Mouse (Mus musculus): ENCODE results near the gene Selenoh. TPM values are rescaled to one million over a fixed set of nuclear protein-coding genes. Genes with fewer than 3 reads are reported as not detected.
A peak's percentile ranks its signal among the peaks of the same experiment; 100 is the strongest.
"Not testable (repeated sequence)": the region's sequence is repeated elsewhere in the genome, so short reads cannot be mapped to it uniquely, and the experiment has no call there.

Gene Selenoh
- polyA plus RNA-seq, 1 experiment from 2014 or later: 66.4 TPM

- H3K4me2 ChIP-seq (ENCODE audit: low read depth, low read length): peak within 1 kb of the TSS; percentile 91
- H3K36me3 ChIP-seq (ENCODE audit: control insufficient read depth, insufficient read depth): peaks cover 24% of the 10 kb centered on the region
- peak; percentile 95 for ATAC-seq (ENCODE audit: low read depth)
- no peaks in the 10 kb centered on the region for H3K9me3 ChIP-seq (replicated peaks; ENCODE audit: control insufficient read depth, low read length)
- peak within 1 kb of the TSS; percentile 90 for H3K27ac ChIP-seq (ENCODE audit: low read length)
- peak within 1 kb of the TSS; percentile 98 for H3K9ac ChIP-seq (ENCODE audit: low read depth, low read length)
- peak within 1 kb of the TSS; percentile 98 for H3K4me3 ChIP-seq (ENCODE audit: low read depth, low read length)
- WGBS (ENCODE audit: insufficient replicate concordance): 0% methylated on average over 44 of the region's 44 CpGs
- no peaks in the 10 kb centered on the region for H3K27me3 ChIP-seq (ENCODE audit: control insufficient read depth, insufficient read depth, low read depth, low read length)
- peaks cover 36% of the 10 kb centered on the region for H3K4me1 ChIP-seq (ENCODE audit: control insufficient read depth, low read depth, low read length)
Measured at GRCm38 (mm10) chr2:84677968-84678880, 7.7 kb upstream of the Selenoh start, which contains the start of the genes Gm28635 and Med19. Gm28635 (minus strand) TSS chr2:84678041. Med19 (plus strand) TSS chr2:84678402.

GRCm38 (mm10) chr2:84677270-84677967, 6.8 kb upstream of the Selenoh start:
- no peaks in the 10 kb centered on the region for H3K27me3 ChIP-seq (ENCODE audit: control insufficient read depth, insufficient read depth, low read depth, low read length)
- H3K27ac ChIP-seq (ENCODE audit: low read length): peak overlapping the region; percentile 48
- H3K4me3 ChIP-seq (ENCODE audit: low read depth, low read length): peak overlapping the region; percentile 76
- peaks cover 31% of the 10 kb centered on the region for H3K36me3 ChIP-seq (ENCODE audit: control insufficient read depth, insufficient read depth)
- ATAC-seq (ENCODE audit: low read depth): peak; percentile 13
- WGBS (ENCODE audit: insufficient replicate concordance): 7% methylated on average over 22 of the region's 22 CpGs
- peaks cover 36% of the 10 kb centered on the region for H3K4me1 ChIP-seq (ENCODE audit: control insufficient read depth, low read depth, low read length)
- H3K9me3 ChIP-seq (replicated peaks; ENCODE audit: control insufficient read depth, low read length): no peaks in the 10 kb centered on the region
- H3K4me2 ChIP-seq (ENCODE audit: low read depth, low read length): peak overlapping the region; percentile 75
- H3K9ac ChIP-seq (ENCODE audit: low read depth, low read length): peak overlapping the region; percentile 63

- not testable (repeated sequence) for H3K27me3 ChIP-seq (ENCODE audit: control insufficient read depth, insufficient read depth, low read depth, low read length); H3K9me3 ChIP-seq (replicated peaks; ENCODE audit: control insufficient read depth, low read length); H3K9ac ChIP-seq (ENCODE audit: low read depth, low read length); H3K4me3 ChIP-seq (ENCODE audit: low read depth, low read length); H3K27ac ChIP-seq (ENCODE audit: low read length); H3K4me2 ChIP-seq (ENCODE audit: low read depth, low read length); ATAC-seq (ENCODE audit: low read depth)
- Histone ChIP-seq H3K4me1 (ENCODE audit: control insufficient read depth, low read depth, low read length) (peaks cover 15% of the 10 kb centered on the region), H3K36me3 (ENCODE audit: control insufficient read depth, insufficient read depth) (peaks cover 28% of the 10 kb centered on the region)
- WGBS (ENCODE audit: insufficient replicate concordance): 52% methylated on average over 4 of the region's 5 CpGs
Measured at GRCm38 (mm10) chr2:84671535-84671934, 965 bp upstream of the Selenoh start.

DNA sequence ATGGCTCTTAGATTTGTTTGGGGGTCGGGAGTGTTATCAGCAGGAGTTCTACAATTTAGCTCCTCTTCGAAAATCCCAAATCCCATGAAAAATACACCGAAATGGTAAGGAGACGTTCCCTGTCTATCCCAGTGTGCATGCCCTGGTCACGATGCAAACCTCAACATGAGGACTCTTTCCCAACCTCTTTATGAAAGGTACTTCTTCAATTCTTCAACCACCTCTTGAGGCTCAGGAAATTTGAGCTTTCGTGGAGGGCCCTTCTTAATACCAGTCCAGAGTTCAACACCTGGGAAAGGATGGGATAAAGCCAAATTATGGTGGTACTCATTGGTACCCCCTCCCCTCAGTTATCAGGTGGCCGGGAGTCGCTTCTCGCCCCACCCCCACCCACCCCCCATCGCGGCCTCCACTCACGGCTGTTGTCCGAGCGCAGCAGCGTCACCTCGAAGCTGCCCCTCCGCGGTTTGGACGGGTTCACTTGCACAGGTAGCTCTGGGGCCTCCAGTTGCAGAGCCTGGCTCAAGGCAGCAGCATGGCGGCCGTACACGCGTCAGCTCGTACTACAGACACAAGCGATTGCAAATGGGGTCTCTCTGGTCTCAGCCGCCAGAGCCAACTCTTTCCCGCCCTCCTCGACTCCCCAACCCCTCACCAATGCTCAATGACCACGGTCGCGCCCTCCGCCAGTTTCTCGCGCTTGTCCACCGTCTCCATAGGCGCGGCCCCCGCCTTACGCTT, 572 bp downstream of the Selenoh start:
- Histone ChIP-seq H3K9me3 (replicated peaks; ENCODE audit: control insufficient read depth, low read length) (no peaks in the 10 kb centered on the region), H3K4me1 (ENCODE audit: control insufficient read depth, low read depth, low read length) (peaks cover 8% of the 10 kb centered on the region), H3K9ac (ENCODE audit: low read depth, low read length) (peak overlapping the region; percentile 91), H3K36me3 (ENCODE audit: control insufficient read depth, insufficient read depth) (peaks cover 19% of the 10 kb centered on the region), H3K4me2 (ENCODE audit: low read depth, low read length) (peak overlapping the region; percentile 93), H3K27me3 (ENCODE audit: control insufficient read depth, insufficient read depth, low read depth, low read length) (no peaks in the 10 kb centered on the region), H3K4me3 (ENCODE audit: low read depth, low read length) (peak overlapping the region; percentile 97), H3K27ac (ENCODE audit: low read length) (peak overlapping the region; percentile 81)
- peak; percentile 56 for ATAC-seq (ENCODE audit: low read depth)
- 2% methylated on average over 39 of the region's 39 CpGs for WGBS (ENCODE audit: insufficient replicate concordance)

DNA sequence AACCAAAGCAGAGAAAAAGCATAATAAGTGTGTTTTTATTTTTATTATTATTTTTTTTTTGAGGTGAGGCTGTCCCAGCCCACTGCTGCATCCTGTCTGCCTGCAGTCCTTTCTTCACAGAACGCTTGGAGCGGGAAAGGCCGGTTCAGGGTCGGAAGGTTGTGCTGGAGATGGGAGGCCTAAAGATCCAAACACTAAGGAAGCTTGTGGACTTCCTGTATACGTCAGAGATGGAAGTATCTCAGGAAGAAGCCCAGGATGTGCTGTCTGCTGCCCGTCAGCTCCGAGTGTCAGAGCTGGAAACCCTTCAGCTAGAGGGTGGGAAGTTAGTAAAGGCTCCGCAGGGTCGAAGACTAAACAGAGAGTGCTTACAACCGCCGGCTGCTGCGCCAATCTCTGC, 4.5 kb downstream of the Selenoh start:
- Histone ChIP-seq H3K4me2 (ENCODE audit: low read depth, low read length) (no peak overlapping the region), H3K27me3 (ENCODE audit: control insufficient read depth, insufficient read depth, low read depth, low read length) (no peaks in the 10 kb centered on the region), H3K27ac (ENCODE audit: low read length) (no peak overlapping the region), H3K4me3 (ENCODE audit: low read depth, low read length) (no peak overlapping the region), H3K9me3 (replicated peaks; ENCODE audit: control insufficient read depth, low read length) (no peaks in the 10 kb centered on the region), H3K36me3 (ENCODE audit: control insufficient read depth, insufficient read depth) (no peaks in the 10 kb centered on the region), H3K4me1 (ENCODE audit: control insufficient read depth, low read depth, low read length) (peaks cover 8% of the 10 kb centered on the region), H3K9ac (ENCODE audit: low read depth, low read length) (no peak overlapping the region)
- no peak for ATAC-seq (ENCODE audit: low read depth)
- 43% methylated on average over 12 of the region's 12 CpGs for WGBS (ENCODE audit: insufficient replicate concordance)

DNA sequence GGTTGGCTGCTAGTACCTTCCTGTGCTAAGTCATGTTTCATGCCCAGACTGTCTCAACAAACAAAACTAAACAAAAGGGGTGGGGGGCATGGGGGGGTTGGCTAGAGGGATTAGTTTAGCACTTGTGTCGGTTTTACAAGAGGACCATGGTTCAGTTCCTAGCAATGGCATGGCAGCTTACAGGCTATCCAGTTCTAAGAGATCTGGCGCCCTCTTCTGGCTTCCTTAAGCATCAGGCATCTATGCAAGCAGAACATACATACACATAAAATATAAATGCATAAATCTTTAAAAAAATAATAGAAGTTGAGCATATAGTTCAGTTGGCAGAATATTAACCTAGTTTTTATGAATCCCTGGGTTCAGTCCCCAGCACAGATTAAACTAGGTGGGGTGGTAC, 7.7 kb downstream of the Selenoh start:
- H3K36me3 ChIP-seq (ENCODE audit: control insufficient read depth, insufficient read depth): no peaks in the 10 kb centered on the region
- no peak for ATAC-seq (ENCODE audit: low read depth)

DNA sequence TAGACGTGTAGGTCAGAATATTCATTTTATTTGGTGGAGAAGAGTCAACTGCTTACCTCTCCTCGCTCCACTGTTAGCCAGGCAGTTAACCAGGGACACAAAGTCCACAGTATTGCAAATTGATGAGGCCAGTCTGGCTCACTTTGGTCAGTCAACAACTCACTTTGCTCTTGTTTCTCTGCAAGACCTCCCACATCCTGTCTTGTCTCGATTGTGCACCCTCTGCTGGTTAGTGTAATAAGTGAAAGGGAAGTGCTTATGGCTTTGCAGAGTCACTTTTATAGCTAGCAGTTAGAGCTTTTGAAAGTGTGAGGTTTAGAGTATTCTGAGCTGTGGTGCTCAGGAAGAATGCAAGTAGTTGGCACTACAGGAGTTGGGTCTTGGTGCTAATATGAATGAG, 10.3 kb downstream of the Selenoh start:
- Histone ChIP-seq H3K27ac (ENCODE audit: low read length) (no peak overlapping the region), H3K4me2 (ENCODE audit: low read depth, low read length) (no peak overlapping the region), H3K36me3 (ENCODE audit: control insufficient read depth, insufficient read depth) (no peaks in the 10 kb centered on the region), H3K9ac (ENCODE audit: low read depth, low read length) (no peak overlapping the region), H3K4me3 (ENCODE audit: low read depth, low read length) (no peak overlapping the region), H3K9me3 (replicated peaks; ENCODE audit: control insufficient read depth, low read length) (no peaks in the 10 kb centered on the region), H3K4me1 (ENCODE audit: control insufficient read depth, low read depth, low read length) (no peaks in the 10 kb centered on the region), H3K27me3 (ENCODE audit: control insufficient read depth, insufficient read depth, low read depth, low read length) (no peaks in the 10 kb centered on the region)
- 39% methylated on average over 3 of the region's 3 CpGs for WGBS (ENCODE audit: insufficient replicate concordance)
- ATAC-seq (ENCODE audit: low read depth): peak; percentile 84

More for the DNA sequence above, 7.7 kb downstream of the Selenoh start:
- Histone ChIP-seq H3K27me3 (ENCODE audit: control insufficient read depth, insufficient read depth, low read depth, low read length) (no peaks in the 10 kb centered on the region), H3K27ac (ENCODE audit: low read length) (no peak overlapping the region), H3K9ac (ENCODE audit: low read depth, low read length) (no peak overlapping the region), H3K4me1 (ENCODE audit: control insufficient read depth, low read depth, low read length) (no peaks in the 10 kb centered on the region), H3K9me3 (replicated peaks; ENCODE audit: control insufficient read depth, low read length) (no peaks in the 10 kb centered on the region), H3K4me2 (ENCODE audit: low read depth, low read length) (no peak overlapping the region), H3K4me3 (ENCODE audit: low read depth, low read length) (no peak overlapping the region)
- WGBS (ENCODE audit: insufficient replicate concordance): 25% methylated on average over 2 of the region's 2 CpGs

DNA sequence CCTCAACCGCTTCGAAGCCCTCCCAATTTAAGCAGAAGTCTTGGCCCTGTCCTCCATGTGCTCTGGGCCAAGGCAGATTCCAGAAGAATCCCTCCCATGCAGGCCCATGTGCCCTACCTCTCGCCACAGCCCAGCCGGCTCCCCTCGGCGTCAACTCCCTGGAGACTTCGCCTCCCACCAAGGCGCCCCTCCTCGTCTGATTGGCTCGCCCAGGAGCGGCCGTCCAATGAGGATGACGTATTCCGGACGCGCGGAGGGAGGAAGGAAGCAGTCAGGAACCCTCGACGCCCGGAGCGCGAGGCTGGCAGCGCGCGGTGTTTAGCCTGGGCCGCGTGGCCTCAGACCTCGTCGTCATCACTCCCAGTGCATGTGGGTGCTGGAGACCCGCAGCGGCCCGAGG, 11.8 kb downstream of the Selenoh start, which contains the start of gene Btbd18:
TSS of gene Btbd18 (plus strand) at position 274 of the 400 bp plus-strand sequence.
- Histone ChIP-seq H3K4me1 (ENCODE audit: control insufficient read depth, low read depth, low read length) (no peaks in the 10 kb centered on the region), H3K27ac (ENCODE audit: low read length) (peak within 1 kb of the TSS; percentile 25; the same call in 1 of the 2 replicates), H3K27me3 (ENCODE audit: control insufficient read depth, insufficient read depth, low read depth, low read length) (no peaks in the 10 kb centered on the region), H3K4me3 (ENCODE audit: low read depth, low read length) (no peak within 1 kb of the TSS), H3K9ac (ENCODE audit: low read depth, low read length) (no peak within 1 kb of the TSS), H3K4me2 (ENCODE audit: low read depth, low read length) (no peak within 1 kb of the TSS), H3K36me3 (ENCODE audit: control insufficient read depth, insufficient read depth) (no peaks in the 10 kb centered on the region), H3K9me3 (replicated peaks; ENCODE audit: control insufficient read depth, low read length) (no peaks in the 10 kb centered on the region)
- ATAC-seq (ENCODE audit: low read depth): no peak
- WGBS (ENCODE audit: insufficient replicate concordance): 89% methylated on average over 32 of the region's 32 CpGs

Data from liver, embryonic 16.5 days (tissue).